Mouse (Mus musculus): Measurements from ENCODE around the gene Pdzd7. TPM values are rescaled to one million over a fixed set of nuclear protein-coding genes. Genes with fewer than 3 reads are reported as not detected.
A peak's percentile ranks its signal among the peaks of the same experiment; 100 is the strongest.

The Pdzd7 gene
- total and polyA plus RNA-seq, 3 experiments = 0.17 to 0.20 TPM; not detected in 1

DNA sequence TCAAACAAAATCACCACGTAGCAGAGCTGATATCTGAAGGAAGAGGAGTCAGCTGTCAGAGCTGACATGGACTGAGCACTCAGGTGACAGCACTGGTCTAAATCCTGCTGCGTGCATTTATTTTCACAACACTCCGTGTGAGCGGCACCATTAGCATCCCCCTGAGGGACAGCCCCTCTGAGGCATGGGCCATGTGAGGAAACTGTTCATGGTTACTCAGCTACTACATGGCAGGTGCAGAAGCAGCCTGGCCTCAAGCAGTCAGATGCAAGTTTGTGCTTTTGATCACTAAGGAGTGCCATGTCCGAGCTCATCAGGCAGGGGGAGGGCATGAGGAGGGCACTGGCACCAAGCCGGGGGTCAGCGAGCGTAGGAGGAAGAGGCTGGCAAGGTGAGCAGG lies 45.9 kb downstream of the Pdzd7 start:
- peak; percentile 62 for DNase-seq (ENCODE audit: extremely low read depth)
- Histone ChIP-seq H3K9me3 (replicated peaks; ENCODE audit: low read length) (no peaks in the 10 kb centered on the region), H3K9ac (ENCODE audit: insufficient read depth, low read depth) (no peak overlapping the region), H3K27me3 (replicated peaks) (no peaks in the 10 kb centered on the region), H3K27ac (ENCODE audit: insufficient read depth, low read depth) (no peak overlapping the region), H3K4me2 (ENCODE audit: insufficient read depth, low read depth, poor library complexity, severe bottlenecking) (no peak overlapping the region), H3K79me2 (replicated peaks; ENCODE audit: control insufficient read depth, extremely low read depth, insufficient read depth, poor library complexity, severe bottlenecking) (no peaks in the 10 kb centered on the region; the same call in 1 of the 2 replicates), H3K4me3 (replicated peaks in 1 of 3; ENCODE audit: low read depth in 2 of 3, low read length in 2 of 3, poor library complexity in 1 of 3) (no peak overlapping the region), H3K36me3 (replicated peaks in 1 of 2; ENCODE audit: control insufficient read depth in 1 of 2, insufficient read depth in 1 of 2, low read length in 1 of 2) (peaks cover 29 to 83% of the 10 kb centered on the region in 2 experiments), H3K4me1 (ENCODE audit: control insufficient read depth in 1 of 2, insufficient read depth in 2 of 2) (peaks cover 4 to 29% of the 10 kb centered on the region in 2 experiments)
- in situ Hi-C loops (cut with MboI; ENCODE audit: low pct_ligation_motif_present, low pct_unique_long_range_greater_than_20kb, low sequenced_read_pairs) (no loop called here), dilution Hi-C loops (cut with MboI; ENCODE audit: extremely low pct_ligation_motif_present, extremely low pct_unique_long_range_greater_than_20kb, low sequenced_read_pairs) (no loop called here)
- TF ChIP-seq ETS1 (conservative IDR thresholded peaks at IDR 0.05; ENCODE audit: low read depth, low read length) = 0 out of 2 replicates have a peak, but pooled peaks have one; percentile 18
- peak; percentile 34; the same call in 1 of the 2 replicates for TF ChIP-seq MXI1 (IDR thresholded peaks at IDR 0.05; ENCODE audit: low read depth, low read length)
- TF ChIP-seq BHLHE40 (IDR thresholded peaks at IDR 0.05; ENCODE audit: low read depth, low read length) = peak; percentile 75
- no peak for TF ChIP-seq MEF2A (IDR thresholded peaks at IDR 0.05; ENCODE audit: borderline replicate concordance, low read depth, low read length)
- no peak for TF ChIP-seq SIN3A (IDR thresholded peaks at IDR 0.05; ENCODE audit: low read length)

DNA sequence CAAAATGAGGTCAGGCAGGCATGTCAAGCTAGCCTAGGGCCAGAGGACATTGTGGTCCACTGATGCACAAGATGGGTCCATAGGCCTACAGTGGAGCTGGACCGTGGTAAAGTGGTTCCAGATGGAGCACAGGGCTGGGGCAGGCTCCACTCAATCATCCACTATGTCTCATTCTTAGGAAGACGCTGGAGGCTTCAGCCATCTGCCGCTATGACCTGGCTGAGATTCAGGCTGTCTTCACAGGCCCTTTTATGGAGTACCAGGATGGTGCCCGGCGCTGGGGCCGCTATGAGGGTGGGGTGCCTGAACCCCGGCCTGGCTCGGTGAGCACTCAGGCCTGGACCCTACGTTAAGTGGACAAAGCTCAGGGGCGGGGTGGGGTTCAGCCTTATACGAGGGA lies 47.7 kb downstream of the Pdzd7 start:
- dilution Hi-C loops (cut with MboI; ENCODE audit: extremely low pct_ligation_motif_present, extremely low pct_unique_long_range_greater_than_20kb, low sequenced_read_pairs) = no loop called here
- Histone ChIP-seq H3K36me3 (replicated peaks in 1 of 2; ENCODE audit: control insufficient read depth in 1 of 2, insufficient read depth in 1 of 2, low read length in 1 of 2) (peaks cover 16 to 67% of the 10 kb centered on the region in 2 experiments), H3K9ac (ENCODE audit: insufficient read depth, low read depth) (no peak overlapping the region), H3K4me1 (ENCODE audit: control insufficient read depth in 1 of 2, insufficient read depth in 2 of 2) (peaks cover 4 to 22% of the 10 kb centered on the region in 2 experiments), H3K4me3 (replicated peaks in 1 of 3; ENCODE audit: low read depth in 2 of 3, low read length in 2 of 3, poor library complexity in 1 of 3) (no peak overlapping the region), H3K27me3 (replicated peaks) (no peaks in the 10 kb centered on the region), H3K4me2 (ENCODE audit: insufficient read depth, low read depth, poor library complexity, severe bottlenecking) (no peak overlapping the region), H3K9me3 (replicated peaks; ENCODE audit: low read length) (no peaks in the 10 kb centered on the region), H3K27ac (ENCODE audit: insufficient read depth, low read depth) (no peak overlapping the region; the same call in 1 of the 2 replicates), H3K79me2 (replicated peaks; ENCODE audit: control insufficient read depth, extremely low read depth, insufficient read depth, poor library complexity, severe bottlenecking) (no peaks in the 10 kb centered on the region)
- in situ Hi-C loops (cut with MboI; ENCODE audit: low pct_ligation_motif_present, low pct_unique_long_range_greater_than_20kb, low sequenced_read_pairs) = no loop called here
- TF ChIP-seq NRF1 (IDR thresholded peaks at IDR 0.05; ENCODE audit: low read depth, low read length) (no peak), JUND (conservative IDR thresholded peaks at IDR 0.05; ENCODE audit: low read depth, low read length) (no peak), RAD21 (IDR thresholded peaks at IDR 0.05; ENCODE audit: low read depth, low read length) (no peak), USF1 (IDR thresholded peaks at IDR 0.05; ENCODE audit: low read depth, low read length) (no peak), TCF12 (IDR thresholded peaks at IDR 0.05; ENCODE audit: low read depth, low read length) (no peak), MAFK (IDR thresholded peaks at IDR 0.05; ENCODE audit: insufficient replicate concordance, low read length) (no peak), USF2 (conservative IDR thresholded peaks at IDR 0.05; ENCODE audit: low read depth, low read length) (no peak), TBP (conservative IDR thresholded peaks at IDR 0.05; ENCODE audit: low read depth, low read length) (no peak), RCOR1 (conservative IDR thresholded peaks at IDR 0.05; ENCODE audit: low read depth, low read length) (no peak), MYC (IDR thresholded peaks at IDR 0.05; ENCODE audit: low read depth, low read length) (no peak), NELFE (IDR thresholded peaks at IDR 0.05; ENCODE audit: low read depth, low read length) (no peak), BHLHE40 (IDR thresholded peaks at IDR 0.05; ENCODE audit: low read depth, low read length) (no peak)
- no peak for DNase-seq (ENCODE audit: extremely low read depth)
